In genomic region chr2:38691542-38691941, GRCm38 (mm10) we compare ENCODE assay signal across 9 mouse cellular contexts. TPM values are rescaled to one million over a fixed set of nuclear protein-coding genes. Genes with fewer than 3 reads are reported as not detected.
A peak's percentile ranks its signal among the peaks of the same experiment; 100 is the strongest.
DNase-seq lines count a peak whose midpoint lies in the region; ATAC-seq and TF ChIP-seq lines count a peak whose summit lies in the region.
"Had no signal": no experiment of that assay in that cellular context is flagged by ENCODE, and none has a peak within 500 bp of the region (broad histone marks: within the 10 kb centered on the region; RNA-seq: fewer than 3 reads in every experiment).

No protein-coding gene starts in this region.

- no peak for TF ChIP-seq EP300 in ES-Bruce4 (IDR thresholded peaks at IDR 0.05; ENCODE audit: insufficient read depth, low read depth, low read length)

- H3K9ac ChIP-seq in ES-Bruce4 (ENCODE audit: low read depth, poor library complexity, severe bottlenecking) = no peak overlapping the region
- no peak overlapping the region for H3K9ac ChIP-seq in embryonic facial prominence, embryonic 11.5 days (replicated peaks; ENCODE audit: low read length)

- H3K4me3 ChIP-seq in ES-Bruce4 (ENCODE audit: low read depth, low read length) = no peak overlapping the region
- no peak overlapping the region for H3K4me3 ChIP-seq in embryonic facial prominence, embryonic 11.5 days (ENCODE audit: low read depth, low read length)
- no peak overlapping the region for H3K4me3 ChIP-seq in lung, adult 2 months (replicated peaks; ENCODE audit: extremely low read depth, low read depth, low read length)
- H3K4me3 ChIP-seq: megakaryocyte, embryonic 14.5 days had no signal

- H3K36me3 ChIP-seq in ES-Bruce4 (ENCODE audit: control insufficient read depth, insufficient read depth, low read length, poor library complexity, severe bottlenecking) = no peaks in the 10 kb centered on the region
- H3K36me3 ChIP-seq in embryonic facial prominence, embryonic 11.5 days (replicated peaks; ENCODE audit: control insufficient read depth, insufficient read depth, low read depth, low read length) = no peaks in the 10 kb centered on the region

- H3K27me3 ChIP-seq in ES-Bruce4 (ENCODE audit: control insufficient read depth, insufficient read depth, low read length, poor library complexity, severe bottlenecking) = no peaks in the 10 kb centered on the region
- H3K27me3 ChIP-seq in embryonic facial prominence, embryonic 11.5 days (ENCODE audit: control insufficient read depth, insufficient read depth, low read length) = 0 out of 2 replicates have a peak, but pooled peaks cover 3% of the 10 kb centered on the region

- peak; percentile 91 for TF ChIP-seq CTCF in ES-Bruce4 (IDR thresholded peaks at IDR 0.05; ENCODE audit: low read depth, low read length)
- peak; percentile 73 for TF ChIP-seq CTCF in lung, adult 2 months (IDR thresholded peaks at IDR 0.05; ENCODE audit: insufficient read depth, low read length)

- H3K4me1 ChIP-seq in ES-Bruce4 (ENCODE audit: control insufficient read depth, insufficient read depth, low read length) = no peaks in the 10 kb centered on the region
- peaks cover 4% of the 10 kb centered on the region; the same call in 1 of the 2 replicates for H3K4me1 ChIP-seq in embryonic facial prominence, embryonic 11.5 days (ENCODE audit: control insufficient read depth, insufficient read depth, low read length)
- peaks cover 2% of the 10 kb centered on the region; the same call in 1 of the 2 replicates for H3K4me1 ChIP-seq in lung, adult 2 months (ENCODE audit: control insufficient read depth, insufficient read depth, low read length)

- ATAC-seq in embryonic facial prominence, embryonic 11.5 days (replicated peaks; ENCODE audit: insufficient number of reproducible peaks, low FRiP score, low TSS enrichment, low read depth) = no peak

- H3K4me2 ChIP-seq in embryonic facial prominence, embryonic 11.5 days (ENCODE audit: low read depth, low read length) = no peak overlapping the region

- 13% methylated on average over 8 of the region's 8 CpGs for WGBS in embryonic facial prominence, embryonic 11.5 days
- WGBS in lung, adult 2 months = 25% methylated on average over 8 of the region's 8 CpGs

- no peaks in the 10 kb centered on the region for H3K9me3 ChIP-seq in ES-Bruce4 (replicated peaks; ENCODE audit: control insufficient read depth, insufficient read depth, low read length, poor library complexity, severe bottlenecking)
- no peaks in the 10 kb centered on the region for H3K9me3 ChIP-seq in embryonic facial prominence, embryonic 11.5 days (replicated peaks; ENCODE audit: control insufficient read depth, low read length)
- H3K9me3 ChIP-seq: megakaryocyte, embryonic 14.5 days had no signal

- H3K27ac ChIP-seq in ES-Bruce4 (ENCODE audit: insufficient read depth, low read length) = no peak overlapping the region
- H3K27ac ChIP-seq in embryonic facial prominence, embryonic 11.5 days (replicated peaks; ENCODE audit: low read depth, low read length) = no peak overlapping the region

- TF ChIP-seq POLR2A in ES-Bruce4 (IDR thresholded peaks at IDR 0.05; ENCODE audit: insufficient read depth, low read length) = no peak
- TF ChIP-seq POLR2A in lung, adult 2 months (IDR thresholded peaks at IDR 0.05; ENCODE audit: borderline replicate concordance, extremely low read depth, low read depth, low read length) = no peak

- DNase-seq in layer of hippocampus, postnatal 10 days (ENCODE audit: low spot score in 2 of 2) = peak; percentile 33 to 35
- DNase-seq in layer of hippocampus, adult 9-10 months (ENCODE audit: low spot score) = no peak
- peak; percentile 62 for DNase-seq in adrenal gland, postnatal 25 days
- DNase-seq in embryonic facial prominence, embryonic 11.5 days (ENCODE audit: low spot score) = peak; percentile 61
- DNase-seq in lung, adult 2 months = no peak
- peak; percentile 26 for DNase-seq in yolk sac, embryonic 10.5 days (ENCODE audit: low spot score)
- DNase-seq in gastrocnemius, postnatal 4 days (ENCODE audit: low spot score in 2 of 2) = no peak

RNA-seq across cellular contexts. Expression of gene Nr5a1, which starts 22.8 kb away (rescaled TPM):
- total RNA-seq in layer of hippocampus, postnatal 10 days (2021) = not detected
- polyA plus RNA-seq in ES-Bruce4 (2011; ENCODE audit: insufficient read depth, insufficient read length, low read depth, missing spikeins) = not detected in 2 replicates
- 642 and 788 TPM in 2 replicates for total RNA-seq in adrenal gland, postnatal 25 days (2021)
- 0.70 and 0.93 TPM in 2 replicates for polyA plus RNA-seq in embryonic facial prominence, embryonic 11.5 days (2014; fragmentation: Nextera tagmentation; extraction: Ambion mirVana)
- 0.04 TPM in 1 of 2 replicates, not detected in the other for polyA plus RNA-seq in lung, adult 2 months (2012; rRNA removed)
- total RNA-seq in gastrocnemius, postnatal 4 days (2021) = under 1 TPM in 1 of 2 experiments, not detected in 1; 0.08 TPM

RNA-seq across cellular contexts. Expression of gene Psmb7, which starts 47.7 kb away (rescaled TPM):
- 100 to 1,000 TPM; 250 to 255 TPM for total RNA-seq in layer of hippocampus, postnatal 10 days (2021)
- polyA plus RNA-seq in ES-Bruce4 (2011; ENCODE audit: insufficient read depth, insufficient read length, low read depth, missing spikeins) = 306 and 309 TPM in 2 replicates
- total RNA-seq in adrenal gland, postnatal 25 days (2021) = 284 and 333 TPM in 2 replicates
- polyA plus RNA-seq in embryonic facial prominence, embryonic 11.5 days (2014; fragmentation: Nextera tagmentation; extraction: Ambion mirVana) = 363 and 368 TPM in 2 replicates
- 36.3 and 69.8 TPM in 2 replicates for polyA plus RNA-seq in lung, adult 2 months (2012; rRNA removed)
- total RNA-seq in gastrocnemius, postnatal 4 days (2021) = 100 to 1,000 TPM; 277 to 291 TPM

Comparison
In these comparisons a context has a peak if more than half of its experiments do, and no peak if none do; other contexts are left out.
1. DNase-seq: peak in layer of hippocampus, postnatal 10 days (2 of 2), adrenal gland, postnatal 25 days (single experiment), embryonic facial prominence, embryonic 11.5 days (single experiment) and yolk sac, embryonic 10.5 days (single experiment); none in layer of hippocampus, adult 9-10 months (single experiment), lung, adult 2 months (single experiment) and gastrocnemius, postnatal 4 days (0 of 2).
2. RNA of gene Nr5a1, which starts 22.8 kb away (total RNA-seq): 642 to 788 TPM in adrenal gland, postnatal 25 days; 0.08 TPM in gastrocnemius, postnatal 4 days and not detected in layer of hippocampus, postnatal 10 days; every median in the first group is over 100 times any median in the second.